Mouse (Mus musculus) forebrain, embryonic 12.5 days (tissue): Measurements from ENCODE around the gene Ntng1. TPM values are rescaled to one million over a fixed set of nuclear protein-coding genes. Genes with fewer than 3 reads are reported as not detected.

Source experiments
- ATAC-seq: fragments of 200-750 bp; cut with Nextera tagmentation; 2 replicates; pipeline ENCODE4 v1.8.0; 2017; ENCODE audit warnings: moderate TSS enrichment; ENCODE audit not compliant: low FRiP score
- H3K27ac ChIP-seq: fragments of 300-500 bp; sonication (generic); 2 replicates; pipeline ENCODE4 v1.5.1; 2016; ENCODE audit warnings: mild to moderate bottlenecking
- H3K27me3 ChIP-seq: fragments of 300-500 bp; sonication (generic); 2 replicates; pipeline ENCODE4 v1.6.1; 2016; ENCODE audit warnings: mild to moderate bottlenecking
- H3K36me3 ChIP-seq: fragments of 300-500 bp; sonication (generic); replicated peaks from 2 replicates; pipeline ENCODE4 v1.6.1; 2016; ENCODE audit warnings: mild to moderate bottlenecking
- H3K4me1 ChIP-seq: fragments of 300-500 bp; sonication (generic); 2 replicates; pipeline ENCODE4 v1.6.1; 2016
- H3K4me2 ChIP-seq: fragments of 300-500 bp; sonication (generic); 2 replicates; pipeline ENCODE4 v1.6.1; 2016; ENCODE audit warnings: mild to moderate bottlenecking, moderate library complexity
- H3K4me3 ChIP-seq: fragments of 300-500 bp; sonication (generic); replicated peaks from 2 replicates; pipeline ENCODE4 v1.5.1; 2016; ENCODE audit warnings: mild to moderate bottlenecking
- H3K9ac ChIP-seq: fragments of 300-500 bp; sonication (generic); 2 replicates; pipeline ENCODE4 v1.6.1; 2016; ENCODE audit warnings: mild to moderate bottlenecking
- H3K9me3 ChIP-seq: fragments of 300-500 bp; sonication (generic); 2 replicates; pipeline ENCODE4 v1.6.1; 2016
- WGBS: fragments of 180-500 bp; shearing (Covaris S2); methylation state at CpG from one replicate; pipeline ENCODE4 v1.1.7; 2016; 5-methylcytosine and 5-hydroxymethylcytosine counted together
- polyA plus RNA-seq: library from polyadenylated mRNA; unstranded; fragments of >200 nt; fragmentation: Nextera tagmentation; extraction: Ambion mirVana; gene quantifications from 2 replicates; pipeline ENCODE4 v1.2.1, GENCODE M21; 2016

The Ntng1 gene
- polyA plus RNA-seq, 1 experiment from 2014 or later: 5.2 TPM

- Histone ChIP-seq H3K4me1 (no peaks in the 10 kb centered on the region), H3K36me3 (no peaks in the 10 kb centered on the region), H3K9ac (no peak overlapping the region), H3K4me3 (no peak overlapping the region), H3K27me3 (no peaks in the 10 kb centered on the region), H3K4me2 (no peak overlapping the region), H3K9me3 (no peaks in the 10 kb centered on the region), H3K27ac (no peak overlapping the region)
- ATAC-seq: no peak
- WGBS: 81% methylated on average over 4 of the region's 4 CpGs
Observed at GRCm38 (mm10) chr3:109885672-109886071, 258.1 kb downstream of the Ntng1 start.

GRCm38 (mm10) chr3:109879061-109879460 is 264.8 kb downstream of the Ntng1 start:
- Histone ChIP-seq H3K4me1 (no peaks in the 10 kb centered on the region), H3K27me3 (no peaks in the 10 kb centered on the region), H3K27ac (no peak overlapping the region), H3K4me2 (no peak overlapping the region), H3K9me3 (no peaks in the 10 kb centered on the region), H3K36me3 (no peaks in the 10 kb centered on the region), H3K9ac (no peak overlapping the region), H3K4me3 (no peak overlapping the region)
- no peak for ATAC-seq
- 84% methylated on average over 4 of the region's 4 CpGs for WGBS

- 92% methylated on average over 17 of the region's 17 CpGs for WGBS
- Histone ChIP-seq H3K36me3 (no peaks in the 10 kb centered on the region), H3K4me1 (no peaks in the 10 kb centered on the region), H3K27me3 (no peaks in the 10 kb centered on the region), H3K9me3 (no peaks in the 10 kb centered on the region), H3K27ac (no peak overlapping the region), H3K4me3 (no peak overlapping the region), H3K9ac (no peak overlapping the region), H3K4me2 (no peak overlapping the region)
- no peak for ATAC-seq
Observed at GRCm38 (mm10) chr3:109871986-109872385, 271.8 kb downstream of the Ntng1 start.

- Histone ChIP-seq H3K4me3 (no peak overlapping the region), H3K36me3 (no peaks in the 10 kb centered on the region), H3K4me1 (no peaks in the 10 kb centered on the region), H3K27ac (no peak overlapping the region), H3K27me3 (no peaks in the 10 kb centered on the region), H3K4me2 (no peak overlapping the region), H3K9ac (no peak overlapping the region), H3K9me3 (no peaks in the 10 kb centered on the region)
- ATAC-seq: no peak
- 90% methylated on average over 1 of the region's 1 CpGs for WGBS
Observed at GRCm38 (mm10) chr3:109858276-109858675, 285.5 kb downstream of the Ntng1 start.

- ATAC-seq: no peak
Observed at GRCm38 (mm10) chr3:109854449-109855155, 289.2 kb downstream of the Ntng1 start.

GRCm38 (mm10) chr3:109846660-109847059 is 297.2 kb downstream of the Ntng1 start:
- Histone ChIP-seq H3K27me3 (no peaks in the 10 kb centered on the region), H3K27ac (no peak overlapping the region), H3K9me3 (no peaks in the 10 kb centered on the region), H3K4me3 (no peak overlapping the region), H3K4me1 (no peaks in the 10 kb centered on the region), H3K4me2 (no peak overlapping the region), H3K9ac (no peak overlapping the region), H3K36me3 (no peaks in the 10 kb centered on the region)
- 77% methylated on average over 4 of the region's 4 CpGs for WGBS
- ATAC-seq: no peak

More at GRCm38 (mm10) chr3:109854449-109855155, 289.2 kb downstream of the Ntng1 start:
- Histone ChIP-seq H3K4me2 (no peak overlapping the region), H3K9me3 (no peaks in the 10 kb centered on the region), H3K36me3 (no peaks in the 10 kb centered on the region), H3K4me1 (no peaks in the 10 kb centered on the region), H3K4me3 (no peak overlapping the region), H3K9ac (no peak overlapping the region), H3K27me3 (no peaks in the 10 kb centered on the region), H3K27ac (no peak overlapping the region)
- 90% methylated on average over 9 of the region's 9 CpGs for WGBS

GRCm38 (mm10) chr3:109825806-109826205 is 318.0 kb downstream of the Ntng1 start:
- WGBS: 94% methylated on average over 1 of the region's 1 CpGs
- Histone ChIP-seq H3K4me3 (no peak overlapping the region), H3K36me3 (no peaks in the 10 kb centered on the region), H3K4me1 (no peaks in the 10 kb centered on the region), H3K27ac (no peak overlapping the region), H3K27me3 (no peaks in the 10 kb centered on the region), H3K4me2 (no peak overlapping the region), H3K9me3 (no peaks in the 10 kb centered on the region), H3K9ac (no peak overlapping the region)
- ATAC-seq: no peak

GRCm38 (mm10) chr3:109822803-109823474 is 320.9 kb downstream of the Ntng1 start:
- H3K4me1 ChIP-seq: no peaks in the 10 kb centered on the region
- H3K9ac ChIP-seq: no peak overlapping the region
- no peak overlapping the region for H3K4me2 ChIP-seq
- whole genome bisulfite sequencing: 88% methylated on average over 2 of the region's 2 CpGs
- H3K27me3 ChIP-seq: no peaks in the 10 kb centered on the region
- H3K27ac ChIP-seq: no peak overlapping the region
- no peaks in the 10 kb centered on the region for H3K36me3 ChIP-seq
- no peak overlapping the region for H3K4me3 ChIP-seq
- no peak for ATAC-seq
- H3K9me3 ChIP-seq: no peaks in the 10 kb centered on the region

GRCm38 (mm10) chr3:109818821-109819685 is 324.8 kb downstream of the Ntng1 start:
- Histone ChIP-seq H3K4me2 (no peak overlapping the region), H3K27me3 (no peaks in the 10 kb centered on the region), H3K4me3 (no peak overlapping the region), H3K4me1 (no peaks in the 10 kb centered on the region), H3K9ac (no peak overlapping the region), H3K36me3 (no peaks in the 10 kb centered on the region), H3K9me3 (no peaks in the 10 kb centered on the region), H3K27ac (no peak overlapping the region)
- WGBS: 86% methylated on average over 2 of the region's 2 CpGs
- ATAC-seq: no peak

- ATAC-seq: no peak
- Histone ChIP-seq H3K27ac (no peak overlapping the region), H3K36me3 (no peaks in the 10 kb centered on the region), H3K9me3 (no peaks in the 10 kb centered on the region), H3K4me3 (no peak overlapping the region), H3K9ac (no peak overlapping the region), H3K4me2 (no peak overlapping the region), H3K4me1 (peaks cover 4% of the 10 kb centered on the region; the same call in 1 of the 2 replicates), H3K27me3 (no peaks in the 10 kb centered on the region)
- 94% methylated on average over 1 of the region's 1 CpGs for WGBS
Observed at GRCm38 (mm10) chr3:109809065-109809464, 334.7 kb downstream of the Ntng1 start.

GRCm38 (mm10) chr3:109807211-109807934 is 336.4 kb downstream of the Ntng1 start:
- no peak overlapping the region for H3K4me2 ChIP-seq
- H3K9ac ChIP-seq: no peak overlapping the region
- peaks cover 4% of the 10 kb centered on the region; the same call in 1 of the 2 replicates for H3K4me1 ChIP-seq
- H3K27me3 ChIP-seq: no peaks in the 10 kb centered on the region
- no peaks in the 10 kb centered on the region for H3K36me3 ChIP-seq
- H3K27ac ChIP-seq: no peak overlapping the region
- H3K4me3 ChIP-seq: no peak overlapping the region
- no peaks in the 10 kb centered on the region for H3K9me3 ChIP-seq
- no peak for ATAC-seq
- 68% methylated on average over 6 of the region's 6 CpGs for WGBS

- Histone ChIP-seq H3K4me1 (peaks cover 4% of the 10 kb centered on the region; the same call in 1 of the 2 replicates), H3K9me3 (no peaks in the 10 kb centered on the region), H3K27me3 (no peaks in the 10 kb centered on the region), H3K9ac (no peak overlapping the region), H3K36me3 (no peaks in the 10 kb centered on the region), H3K4me3 (no peak overlapping the region), H3K4me2 (no peak overlapping the region), H3K27ac (no peak overlapping the region)
- 63% methylated on average over 2 of the region's 2 CpGs for WGBS
- ATAC-seq: no peak
Observed at GRCm38 (mm10) chr3:109804145-109804544, 339.7 kb downstream of the Ntng1 start.
